Mouse (Mus musculus): ENCODE data around the gene Trim21. TPM values are rescaled to one million over a fixed set of nuclear protein-coding genes. Genes with fewer than 3 reads are reported as not detected.

Gene Trim21
- polyA plus RNA-seq, 1 experiment from 2014 or later, result 0.17 TPM

Other genes with a start within 250 kb of the Trim21 start
- 155 and 159 TPM in 2 replicates for gene Rrm1, start 123.8 kb downstream of the Trim21 start, polyA plus RNA-seq (2015; fragmentation: Nextera tagmentation; extraction: Ambion mirVana)
- 0.38 and 0.48 TPM in 2 replicates for gene Olfr543, start 83.8 kb downstream of the Trim21 start, polyA plus RNA-seq (2015; fragmentation: Nextera tagmentation; extraction: Ambion mirVana)
- gene Olfr544, start 77.2 kb downstream of the Trim21 start, polyA plus RNA-seq (2015; fragmentation: Nextera tagmentation; extraction: Ambion mirVana), result 0.09 TPM in 1 of 2 replicates, not detected in the other
- gene Olfr545, start 65.9 kb downstream of the Trim21 start, polyA plus RNA-seq (2015; fragmentation: Nextera tagmentation; extraction: Ambion mirVana), result 0.09 and 0.16 TPM in 2 replicates
- not detected in 2 replicates for gene Olfr547, start 30.7 kb downstream of the Trim21 start, polyA plus RNA-seq (2015; fragmentation: Nextera tagmentation; extraction: Ambion mirVana)
- not detected in 2 replicates for gene Olfr548-ps1, start 24.6 kb downstream of the Trim21 start, polyA plus RNA-seq (2015; fragmentation: Nextera tagmentation; extraction: Ambion mirVana)
- gene Olfr549, start 15.6 kb downstream of the Trim21 start, polyA plus RNA-seq (2015; fragmentation: Nextera tagmentation; extraction: Ambion mirVana), result not detected in 2 replicates
- gene Olfr550, start 6.0 kb upstream of the Trim21 start, polyA plus RNA-seq (2015; fragmentation: Nextera tagmentation; extraction: Ambion mirVana), result not detected in 2 replicates
- gene Olfr551, start 26.4 kb upstream of the Trim21 start, polyA plus RNA-seq (2015; fragmentation: Nextera tagmentation; extraction: Ambion mirVana), result not detected in 2 replicates
- gene Olfr552, start 32.3 kb upstream of the Trim21 start, polyA plus RNA-seq (2015; fragmentation: Nextera tagmentation; extraction: Ambion mirVana), result not detected in 2 replicates
- gene Olfr553, start 52.7 kb upstream of the Trim21 start, polyA plus RNA-seq (2015; fragmentation: Nextera tagmentation; extraction: Ambion mirVana), result not detected in 2 replicates
- not detected in 2 replicates for gene Olfr554, start 72.9 kb upstream of the Trim21 start, polyA plus RNA-seq (2015; fragmentation: Nextera tagmentation; extraction: Ambion mirVana)
- gene Olfr555, start 93.3 kb upstream of the Trim21 start, polyA plus RNA-seq (2015; fragmentation: Nextera tagmentation; extraction: Ambion mirVana), result not detected in 2 replicates
- not detected in 2 replicates for gene Olfr556, start 99.4 kb upstream of the Trim21 start, polyA plus RNA-seq (2015; fragmentation: Nextera tagmentation; extraction: Ambion mirVana)
- 13.0 and 15.5 TPM in 2 replicates for gene Trim68, start 121.8 kb upstream of the Trim21 start, polyA plus RNA-seq (2015; fragmentation: Nextera tagmentation; extraction: Ambion mirVana)
- gene Olfr557, start 130.4 kb upstream of the Trim21 start, polyA plus RNA-seq (2015; fragmentation: Nextera tagmentation; extraction: Ambion mirVana), result not detected in 2 replicates
- gene Olfr558, start 136.7 kb upstream of the Trim21 start, polyA plus RNA-seq (2015; fragmentation: Nextera tagmentation; extraction: Ambion mirVana), result 0.78 and 0.81 TPM in 2 replicates
- not detected in 2 replicates for gene Olfr33, start 153.6 kb upstream of the Trim21 start, polyA plus RNA-seq (2015; fragmentation: Nextera tagmentation; extraction: Ambion mirVana)
- not detected in 2 replicates for gene Olfr559, start 162.0 kb upstream of the Trim21 start, polyA plus RNA-seq (2015; fragmentation: Nextera tagmentation; extraction: Ambion mirVana)
- not detected in 2 replicates for gene Olfr560, start 193.9 kb upstream of the Trim21 start, polyA plus RNA-seq (2015; fragmentation: Nextera tagmentation; extraction: Ambion mirVana)
- 0.27 and 0.48 TPM in 2 replicates for gene Olfr78, start 194.0 kb upstream of the Trim21 start, polyA plus RNA-seq (2015; fragmentation: Nextera tagmentation; extraction: Ambion mirVana)
- not detected in 2 replicates for gene Olfr561, start 205.7 kb upstream of the Trim21 start, polyA plus RNA-seq (2015; fragmentation: Nextera tagmentation; extraction: Ambion mirVana)
- not detected in 2 replicates for gene Olfr564, start 238.0 kb upstream of the Trim21 start, polyA plus RNA-seq (2015; fragmentation: Nextera tagmentation; extraction: Ambion mirVana)

Measured in kidney, embryonic 15.5 days (tissue).